Mouse (Mus musculus) CD4-positive helper T cell, adult 2 months (primary cell): Measurements from ENCODE around the gene Crygn.
"Not testable (repeated sequence)": the region's sequence is repeated elsewhere in the genome, so short reads cannot be mapped to it uniquely, and the experiment has no call there.

ENCODE experiments used
- DNase-seq: peaks from one replicate; pipeline ENCODE4 v3.0.0-alpha.2; 2012; ENCODE audit warnings: low read depth, missing footprints, low spot score

The Crygn gene

GRCm38 (mm10) chr5:24757816-24758215 lies at the start of gene Crygn:
Gene Crygn (minus strand): TSS chr5:24758008.
- no peak for DNase-seq

- no peak for DNase-seq
Observed at GRCm38 (mm10) chr5:24805222-24805621, 47.4 kb upstream of the Crygn start.

- no peak for DNase-seq
Observed at GRCm38 (mm10) chr5:24804661-24805060, 46.9 kb upstream of the Crygn start.

GRCm38 (mm10) chr5:24801841-24802624 lies 44.2 kb upstream of the Crygn start:
- no peak for DNase-seq

- peak; percentile 14 for DNase-seq
Observed at GRCm38 (mm10) chr5:24800416-24800815, 42.6 kb upstream of the Crygn start.

DNA sequence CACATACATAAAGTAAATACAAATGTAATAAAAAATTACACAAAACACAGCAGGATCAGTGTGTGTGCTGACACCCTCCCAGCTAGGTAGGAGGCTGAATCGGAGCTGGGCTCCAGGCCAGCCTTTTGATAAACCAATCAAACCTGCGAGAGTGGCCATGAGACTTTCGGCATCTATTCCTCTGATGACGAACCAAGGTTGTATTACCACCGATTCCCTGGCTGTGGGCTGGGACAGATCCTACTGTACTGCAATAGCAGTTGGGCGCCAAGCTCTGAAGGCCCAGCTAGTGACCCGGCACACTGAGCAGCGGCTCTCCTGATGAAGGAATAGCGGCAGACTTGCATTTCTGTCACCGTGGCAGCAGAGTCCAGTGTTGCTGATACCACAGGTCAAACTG lies 40.8 kb upstream of the Crygn start:
- no peak for DNase-seq

- DNase-seq, result no peak
Observed at GRCm38 (mm10) chr5:24797858-24798257, 40.0 kb upstream of the Crygn start.

DNA sequence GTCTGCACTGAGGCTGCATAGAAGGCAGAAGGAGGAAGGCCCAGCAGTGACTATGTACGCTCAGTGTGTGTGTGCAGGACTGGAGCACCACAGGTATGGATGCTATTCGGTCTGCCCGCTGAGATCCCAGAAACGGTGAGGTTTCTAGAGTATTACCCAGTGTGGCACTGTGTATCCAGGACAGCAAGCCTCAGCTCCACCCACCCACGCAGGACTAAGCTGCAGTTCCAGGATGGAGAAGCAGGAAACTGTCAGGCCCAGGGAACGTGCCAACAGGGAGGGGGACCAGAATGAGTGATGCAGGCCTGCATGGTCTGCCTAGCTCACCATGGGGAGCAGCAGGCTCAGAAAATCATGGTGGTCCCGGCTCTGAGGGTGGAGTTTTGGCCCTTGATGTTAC lies 35.2 kb upstream of the Crygn start:
- DNase-seq, result no peak

- no peak for DNase-seq
Observed at GRCm38 (mm10) chr5:24782957-24783356, 25.1 kb upstream of the Crygn start.

GRCm38 (mm10) chr5:24781048-24781447 lies 23.2 kb upstream of the Crygn start:
- no peak for DNase-seq

GRCm38 (mm10) chr5:24779881-24780512 lies 22.2 kb upstream of the Crygn start:
- DNase-seq, result peak; percentile 62

DNA sequence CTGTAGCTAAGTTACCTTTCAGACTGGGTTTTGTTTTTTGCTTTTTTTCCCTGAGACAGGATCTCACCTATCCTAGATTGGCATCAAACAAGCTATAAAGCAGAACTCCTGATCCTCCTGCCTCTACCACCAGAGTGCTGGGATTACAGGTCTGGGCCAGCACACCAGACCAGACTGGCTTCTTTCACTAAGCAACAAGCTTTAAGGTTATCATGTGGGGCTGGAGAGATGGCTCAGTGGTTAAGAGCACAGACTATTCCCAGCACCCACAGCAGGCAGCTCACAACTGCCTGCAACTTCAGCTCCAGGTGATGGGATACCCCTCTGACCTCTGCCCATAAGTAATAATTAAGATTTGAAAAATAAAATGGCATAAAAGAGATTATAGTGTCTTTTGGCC lies 21.5 kb upstream of the Crygn start:
- no peak for DNase-seq

DNA sequence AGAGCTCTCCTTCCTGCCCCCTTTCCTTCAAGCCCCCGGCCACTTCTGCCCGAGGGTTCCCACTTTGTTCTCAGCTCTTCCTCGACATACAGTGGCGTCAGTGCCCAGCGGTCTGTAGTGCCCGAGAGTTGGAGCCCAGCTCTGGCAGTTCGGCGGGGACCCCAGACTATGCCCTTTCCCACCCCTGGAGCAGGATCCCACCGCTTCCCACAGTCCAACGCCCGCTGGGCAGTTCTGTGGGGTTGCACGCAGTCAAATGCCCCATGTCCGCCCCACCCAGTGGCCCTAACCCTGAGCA lies 21.0 kb upstream of the Crygn start:
- DNase-seq, result no peak

GRCm38 (mm10) chr5:24778082-24778842 lies 20.5 kb upstream of the Crygn start:
- DNase-seq, result no peak

DNA sequence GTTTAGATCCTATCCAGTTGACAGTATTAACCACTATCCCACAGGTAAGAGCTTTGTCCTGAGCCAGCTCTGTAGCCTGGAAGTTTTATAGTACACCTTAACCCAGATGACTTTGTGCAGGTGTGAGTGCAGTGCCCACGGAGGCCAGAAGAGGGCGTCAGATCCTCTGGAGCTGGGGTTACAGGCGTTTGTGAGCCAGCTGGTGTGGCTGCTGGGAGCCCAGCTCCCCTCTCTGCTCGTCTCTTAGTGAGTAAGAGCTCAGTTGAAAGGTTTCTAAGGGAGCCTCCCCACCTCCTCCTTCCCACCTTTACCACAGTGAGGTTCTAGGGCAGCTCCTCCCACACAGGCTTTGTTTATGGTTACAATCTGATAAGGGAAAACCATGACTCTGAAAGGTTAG lies 18.9 kb upstream of the Crygn start:
- DNase-seq, result peak; percentile 90

DNA sequence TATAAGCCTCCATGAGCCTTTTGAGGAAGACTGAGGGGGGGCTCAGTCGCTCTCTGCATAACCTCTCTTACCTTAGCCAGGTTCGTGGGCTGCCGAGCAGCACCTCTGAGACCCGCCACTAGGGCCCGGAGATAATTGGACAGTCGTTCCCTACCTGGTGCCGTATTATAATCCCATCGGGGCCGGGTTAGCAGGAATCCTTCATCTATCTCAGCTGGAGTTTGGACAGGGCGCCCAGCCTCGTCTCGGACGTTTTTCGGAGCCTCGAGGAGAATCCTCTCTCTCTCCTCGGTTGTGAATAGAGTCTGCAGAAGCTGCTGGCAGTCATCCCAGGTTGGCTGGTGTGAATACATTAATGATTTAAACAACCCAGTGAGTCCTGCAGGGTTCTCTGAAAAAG lies 16.7 kb upstream of the Crygn start:
- not testable (repeated sequence) for DNase-seq

DNA sequence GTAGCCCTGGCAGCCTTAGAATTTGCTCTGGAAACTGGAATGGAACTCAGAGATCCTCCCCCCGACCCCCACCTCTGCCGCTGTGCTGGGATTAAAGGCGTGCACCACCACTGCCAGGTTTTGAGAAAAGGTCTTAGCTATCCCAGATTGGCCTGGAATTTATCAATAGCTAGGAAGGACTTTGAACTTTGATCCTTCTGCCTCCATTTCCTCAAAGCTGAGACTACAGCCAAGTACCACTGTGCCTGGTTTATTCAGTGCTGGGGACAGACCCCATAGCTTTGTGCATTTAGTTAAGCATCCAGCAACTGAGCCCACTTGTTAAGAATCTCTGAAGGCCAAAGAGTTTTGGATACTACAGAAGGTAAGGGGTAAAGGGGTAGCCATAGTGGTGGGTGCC lies 877 bp downstream of the Crygn start:
- DNase-seq, result no peak

DNA sequence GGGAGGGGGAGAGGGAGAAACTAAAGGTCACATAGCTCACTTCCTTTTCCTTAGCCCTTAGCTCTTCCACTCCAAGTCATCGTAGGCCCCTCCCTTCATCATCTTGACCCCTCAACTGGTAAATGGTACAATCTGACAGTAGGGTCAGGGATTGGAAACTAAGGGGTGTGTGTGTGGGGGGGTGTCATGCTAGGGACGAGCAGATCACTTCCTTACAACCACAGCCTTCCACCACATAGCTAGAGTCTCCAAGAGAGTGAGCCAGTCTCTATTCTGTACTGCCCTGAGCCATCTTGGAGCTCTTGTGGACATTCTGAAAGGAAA lies 5.7 kb downstream of the Crygn start:
- DNase-seq, result no peak

DNA sequence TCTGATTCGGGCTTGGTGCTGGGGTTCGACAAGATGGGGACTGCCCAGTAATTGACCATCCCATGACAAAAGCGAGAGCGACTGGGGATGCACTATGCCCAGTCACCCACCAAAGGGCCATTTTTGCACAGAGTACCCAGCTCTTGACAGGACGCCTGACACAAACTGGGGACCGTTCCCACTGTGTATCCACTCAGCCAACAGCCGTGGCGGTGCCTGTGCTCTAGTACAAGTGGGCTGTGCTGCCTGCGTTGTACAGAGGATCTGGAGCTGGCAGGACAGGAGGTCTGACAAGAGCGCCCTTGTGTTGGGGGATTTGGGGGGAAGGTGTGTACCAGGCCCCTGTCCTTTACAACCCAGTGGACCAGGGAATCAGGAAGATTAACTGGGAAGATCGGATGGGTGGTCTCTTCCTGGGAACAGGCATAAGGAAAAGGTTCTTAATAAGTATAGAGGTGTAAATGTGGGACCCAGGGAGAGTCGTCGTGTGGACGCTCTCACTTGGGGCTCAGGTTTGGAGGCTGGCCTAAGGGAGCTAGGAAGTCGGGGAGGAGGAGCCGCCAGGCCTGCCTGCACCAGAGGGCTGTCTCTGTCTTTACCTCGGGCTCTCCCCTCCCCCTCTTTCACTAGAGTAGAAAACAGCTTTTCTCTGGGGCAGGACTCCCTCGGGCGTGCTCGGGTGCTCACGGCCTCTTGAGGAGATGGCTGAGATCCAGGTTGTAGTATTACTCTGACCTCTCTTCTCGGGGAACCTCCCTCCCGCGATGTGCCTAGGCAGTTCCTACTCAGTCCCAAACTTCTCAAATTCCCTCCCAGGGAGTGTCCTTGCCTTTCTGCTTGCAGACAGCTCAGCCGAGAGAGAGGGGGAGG lies 6.3 kb downstream of the Crygn start:
- peak; percentile 82 for DNase-seq

DNA sequence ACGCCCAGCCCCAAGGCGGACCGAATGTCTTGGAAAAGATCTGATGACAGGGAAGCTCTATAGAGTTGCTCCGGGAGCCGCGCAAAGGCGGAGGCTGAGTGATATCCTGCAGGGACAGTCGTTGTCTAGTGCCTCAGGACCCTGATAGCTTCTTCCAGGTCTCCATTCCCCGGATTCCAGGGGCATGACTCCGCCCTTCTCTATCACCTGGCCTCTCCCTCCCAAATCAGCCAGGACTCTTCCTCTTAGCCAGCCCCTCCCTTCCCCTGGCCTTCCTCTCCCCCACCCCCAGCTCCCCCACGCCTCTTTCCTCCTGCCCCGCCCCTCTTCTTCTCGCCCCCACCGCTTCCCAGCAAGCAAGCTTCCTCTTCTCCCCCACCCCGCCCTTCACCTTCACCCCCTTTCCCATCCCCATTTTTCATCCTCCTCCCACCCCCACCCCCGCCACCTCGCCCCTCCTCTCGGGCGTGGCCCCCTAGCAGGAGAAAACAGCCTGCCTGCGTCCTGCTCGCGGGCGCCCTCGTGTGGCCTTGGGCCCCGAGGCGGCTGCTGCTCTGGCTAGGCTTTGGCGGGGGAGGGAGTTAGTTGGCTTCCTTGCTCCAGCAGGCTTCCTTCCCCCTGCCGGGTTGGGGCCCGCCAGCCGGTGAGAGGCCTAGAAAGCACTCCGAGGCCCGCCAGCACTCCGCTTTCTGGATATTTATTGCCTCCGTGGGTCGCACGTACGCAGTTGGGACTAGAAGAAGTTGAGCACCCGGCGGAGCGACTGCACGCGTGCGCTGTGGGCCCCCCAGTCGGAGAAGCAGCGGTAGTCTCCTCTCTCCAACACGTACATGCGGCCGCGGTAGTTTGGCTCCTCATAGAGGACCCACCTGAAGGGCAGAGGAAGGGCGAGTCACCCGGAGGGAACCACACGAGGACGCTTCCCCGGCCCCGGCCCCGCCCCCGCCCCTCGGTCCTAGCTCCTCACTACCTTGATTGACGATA lies 7.2 kb downstream of the Crygn start:
- DNase-seq, result peak; percentile 93

GRCm38 (mm10) chr5:24749731-24750130 lies 8.1 kb downstream of the Crygn start:
- no peak for DNase-seq
